Mouse (Mus musculus): Measurements from ENCODE around the gene Gdap2. TPM values are rescaled to one million over a fixed set of nuclear protein-coding genes. Genes with fewer than 3 reads are reported as not detected.

Gene Gdap2
- polyA plus RNA-seq, 1 experiment from 2014 or later, result 35.4 TPM

Other genes starting within 250 kb of the Gdap2 start
- 38.1 and 45.6 TPM in 2 replicates for gene Wdr3, start within 50 bp of the Gdap2 start, polyA plus RNA-seq (2015; fragmentation: Nextera tagmentation; extraction: Ambion mirVana)